8 mouse cellular contexts compared by ENCODE assay signal in the genomic region with DNA sequence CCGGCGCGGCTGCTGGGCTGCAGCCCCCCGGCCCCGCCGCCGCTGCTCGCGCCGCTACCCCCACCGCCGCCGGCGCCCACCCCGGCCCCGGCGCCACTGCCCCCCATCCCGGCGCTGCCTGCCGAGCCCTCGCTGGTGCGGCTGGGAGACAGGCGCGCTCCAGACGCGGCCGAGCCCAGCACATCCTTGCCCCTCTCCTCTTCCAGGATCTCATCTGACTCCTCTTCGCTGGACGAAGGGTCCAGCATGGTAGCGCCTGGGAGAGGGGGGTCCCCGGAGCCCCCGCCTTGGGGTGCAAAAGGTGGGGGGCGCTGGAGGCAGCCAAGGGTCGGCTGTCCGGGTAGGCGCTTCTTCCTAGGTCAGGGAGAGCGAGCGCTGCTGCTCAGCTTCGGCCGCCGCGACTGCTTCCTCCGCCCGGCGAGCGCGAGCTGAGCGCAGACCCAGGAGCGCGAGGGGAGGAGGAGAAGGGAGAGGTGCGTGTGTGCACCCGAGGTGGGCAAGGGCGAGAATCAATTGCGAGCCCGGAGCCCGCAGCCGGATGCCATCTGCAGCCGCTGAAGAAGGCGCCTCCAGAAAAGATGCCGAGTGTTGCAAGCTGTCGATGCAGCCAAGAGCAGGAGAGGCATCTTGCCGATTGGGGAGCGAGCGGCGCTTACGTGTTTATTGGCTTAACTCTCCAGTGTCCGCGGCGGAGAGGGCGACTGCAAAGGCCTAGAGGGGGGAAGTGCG. TPM values are rescaled to one million over a fixed set of nuclear protein-coding genes. Genes with fewer than 3 reads are reported as not detected.
DNase-seq lines count a peak whose midpoint lies in the region; ATAC-seq and TF ChIP-seq lines count a peak whose summit lies in the region.

A gene (minus strand): TSS at position 589 of the 729 bp plus-strand sequence.

- H3K9ac ChIP-seq in forebrain, postnatal 0 days: peak within 1 kb of the TSS; percentile 97
- H3K9ac ChIP-seq in neural tube, embryonic 11.5 days (ENCODE audit: low read length): peak within 1 kb of the TSS; percentile 93

- peak within 1 kb of the TSS; percentile 63 for H3K4me2 ChIP-seq in forebrain, postnatal 0 days (ENCODE audit: low read depth)
- peak within 1 kb of the TSS; percentile 86 for H3K4me2 ChIP-seq in neural tube, embryonic 11.5 days (ENCODE audit: low read depth)

- H3K4me1 ChIP-seq in forebrain, postnatal 0 days (ENCODE audit: insufficient read depth): peaks cover 14% of the 10 kb centered on the region
- H3K4me1 ChIP-seq in neural tube, embryonic 11.5 days (ENCODE audit: control insufficient read depth, insufficient read depth, low read length): no peaks in the 10 kb centered on the region

- peak; percentile 74 for ATAC-seq in forebrain, postnatal 0 days
- ATAC-seq in neural tube, embryonic 11.5 days (ENCODE audit: insufficient read depth, low FRiP score, low TSS enrichment): peak; percentile 83
- no peak for ATAC-seq in megakaryocyte-erythroid progenitor cell, adult 5-6 weeks (replicated peaks; ENCODE audit: low FRiP score, low TSS enrichment, poor library complexity, severe bottlenecking)

- TF ChIP-seq CTCF in forebrain, postnatal 0 days (IDR thresholded peaks at IDR 0.05; ENCODE audit: low read depth): no peak; the same call in 1 of the 2 replicates

- peak within 1 kb of the TSS; percentile 93 for H3K4me3 ChIP-seq in forebrain, postnatal 0 days (ENCODE audit: low read depth, low read length)
- H3K4me3 ChIP-seq in neural tube, embryonic 11.5 days (ENCODE audit: low read depth, low read length): peak within 1 kb of the TSS; percentile 77

- whole genome bisulfite sequencing in forebrain, postnatal 0 days: 4% methylated on average over 65 of the region's 71 CpGs
- WGBS in neural tube, embryonic 11.5 days: 0% methylated on average over 71 of the region's 71 CpGs

- peak within 1 kb of the TSS; percentile 97 for H3K27ac ChIP-seq in forebrain, postnatal 0 days (ENCODE audit: low read depth, low read length)
- H3K27ac ChIP-seq in neural tube, embryonic 11.5 days (ENCODE audit: low read depth, low read length): peak within 1 kb of the TSS; percentile 94

- H3K9me3 ChIP-seq in forebrain, postnatal 0 days (ENCODE audit: low read length): no peaks in the 10 kb centered on the region
- no peaks in the 10 kb centered on the region for H3K9me3 ChIP-seq in neural tube, embryonic 11.5 days (ENCODE audit: control insufficient read depth, low read length)

- H3K27me3 ChIP-seq in forebrain, postnatal 0 days (ENCODE audit: insufficient read depth, low read length): no peaks in the 10 kb centered on the region
- H3K27me3 ChIP-seq in neural tube, embryonic 11.5 days (ENCODE audit: control insufficient read depth, insufficient read depth, low read length): no peaks in the 10 kb centered on the region

- no peaks in the 10 kb centered on the region for H3K36me3 ChIP-seq in forebrain, postnatal 0 days (ENCODE audit: insufficient read depth)
- H3K36me3 ChIP-seq in neural tube, embryonic 11.5 days (ENCODE audit: control insufficient read depth, insufficient read depth, low read length): no peaks in the 10 kb centered on the region

- DNase-seq in kidney, postnatal 4 days: peak; percentile 3 to 4
- DNase-seq in kidney, postnatal 14 days: no peak
- DNase-seq in cerebellum, adult 18-20 months: peak; percentile 81 to 86
- DNase-seq in forebrain, postnatal 0 days: peak; percentile 84
- peak; percentile 58 for DNase-seq in left cerebral cortex, adult 11 months (ENCODE audit: low spot score)
- peak; percentile 80 for DNase-seq in neural tube, embryonic 11.5 days (ENCODE audit: low spot score)
- DNase-seq in urinary bladder, postnatal 36 days (ENCODE audit: low spot score in 2 of 2): no peak

RNA-seq across cellular contexts. Expression of the gene that starts here (rescaled TPM):
- 154 and 164 TPM in 2 replicates for total RNA-seq in forebrain, postnatal 0 days (2014; rRNA removed)
- 16.9 and 27.2 TPM in 2 replicates for polyA plus RNA-seq in forebrain, postnatal 0 days (2015; fragmentation: Nextera tagmentation; extraction: Ambion mirVana)
- polyA plus RNA-seq in neural tube, embryonic 11.5 days (2014; fragmentation: Nextera tagmentation; extraction: Ambion mirVana): 27.9 and 30.0 TPM in 2 replicates
- not detected in 2 replicates for total RNA-seq in megakaryocyte-erythroid progenitor cell, adult 5-6 weeks (2014; fragmentation: Nextera tagmentation)
- not detected in 2 replicates for total RNA-seq in megakaryocyte-erythroid progenitor cell, adult 5-6 weeks (2017)

Comparison
In these comparisons a context has a peak if more than half of its experiments do, and no peak if none do; other contexts are left out.
1. RNA of the gene that starts here (total RNA-seq): 154 to 164 TPM in forebrain, postnatal 0 days; not detected in megakaryocyte-erythroid progenitor cell, adult 5-6 weeks; every median in the first group is over 100 times any median in the second.
2. DNase-seq: peak in kidney, postnatal 4 days (2 of 2), cerebellum, adult 18-20 months (2 of 2), forebrain, postnatal 0 days (single experiment), left cerebral cortex, adult 11 months (single experiment) and neural tube, embryonic 11.5 days (single experiment); none in kidney, postnatal 14 days (single experiment) and urinary bladder, postnatal 36 days (0 of 2).